Mouse (Mus musculus) heart, postnatal 25 days (tissue): ENCODE data around the gene Sdhb. TPM values are rescaled to one million over a fixed set of nuclear protein-coding genes. Genes with fewer than 3 reads are reported as not detected.
A peak's percentile ranks its signal among the peaks of the same experiment; 100 is the strongest.

Source experiments
- DNase-seq: peaks from one replicate; pipeline ENCODE4 v3.0.0; 2022; ENCODE audit warnings: low spot score
- intact Hi-C: fragments of 180-260 bp; cut with DNase I; formaldehyde crosslinking; loops from one replicate; pipeline ENCODE4 v1.15.1; 2025
- total RNA-seq, 2 experiments: library from RNA; stranded (reverse); gene quantifications; 2 replicates each; pipeline ENCODE4 v1.2.3; 2021

Sdhb gene
- total RNA-seq, 2 experiments from 2014 or later: 1,213 to 1,269 TPM

DNA sequence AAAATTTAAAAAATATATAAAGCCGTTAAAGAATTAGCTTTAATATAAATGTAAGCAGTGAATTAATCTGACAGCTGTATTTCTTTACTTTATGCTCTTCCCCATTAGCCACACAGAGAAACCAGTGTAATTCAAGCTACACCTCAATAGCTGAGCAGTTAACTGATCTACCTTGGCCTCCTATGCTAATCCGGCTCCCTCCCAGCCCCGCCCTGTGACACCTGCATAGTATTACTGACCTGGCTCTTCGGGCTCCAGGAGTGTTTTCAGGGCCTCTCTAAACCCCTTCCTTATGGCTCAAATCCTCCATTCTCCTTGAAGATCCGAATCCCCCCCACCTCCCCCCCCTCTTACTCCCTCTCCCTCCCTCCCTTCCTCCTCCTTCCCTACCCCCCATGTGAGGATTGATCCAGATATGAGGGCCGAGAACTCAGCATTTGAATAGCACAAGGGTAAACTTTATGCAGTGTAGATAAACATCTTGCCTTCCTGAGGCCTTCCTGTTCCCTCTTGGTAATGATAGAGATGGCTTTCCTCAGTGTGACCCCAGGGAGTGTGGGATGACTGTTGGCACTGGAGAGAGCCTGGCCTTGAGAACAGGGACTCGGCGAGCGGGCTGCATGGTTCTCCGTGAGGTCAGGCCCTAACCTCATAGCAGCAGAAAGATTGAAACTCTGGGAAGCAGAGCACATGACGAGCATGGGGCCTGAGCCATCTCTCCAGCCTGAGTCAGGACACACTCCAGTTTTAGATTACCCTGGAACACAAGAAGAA, 6.6 kb downstream of the Sdhb start:
- intact Hi-C loops: no loop called here
- DNase-seq: no peak

DNA sequence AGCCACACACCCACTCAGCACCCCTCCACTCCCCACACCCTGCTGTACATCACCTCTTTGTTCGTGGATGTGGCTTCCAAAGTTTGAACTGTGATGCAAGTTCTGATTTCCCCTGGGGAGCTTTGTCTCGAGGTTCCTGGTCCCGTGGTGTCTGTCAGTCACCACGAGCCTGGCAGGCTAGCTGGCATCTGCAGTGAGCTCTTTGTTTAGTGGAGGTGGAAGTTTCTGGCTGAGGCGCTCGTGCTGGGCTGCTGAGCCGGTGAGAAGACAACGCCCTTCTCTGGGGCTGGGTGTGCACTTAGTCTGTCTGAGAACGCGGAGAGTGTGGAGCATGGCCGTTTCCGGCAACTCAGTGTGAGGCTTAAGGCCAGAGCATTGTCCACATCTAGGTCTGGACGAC, 10.7 kb downstream of the Sdhb start:
- intact Hi-C loops: no loop called here
- no peak for DNase-seq

DNA sequence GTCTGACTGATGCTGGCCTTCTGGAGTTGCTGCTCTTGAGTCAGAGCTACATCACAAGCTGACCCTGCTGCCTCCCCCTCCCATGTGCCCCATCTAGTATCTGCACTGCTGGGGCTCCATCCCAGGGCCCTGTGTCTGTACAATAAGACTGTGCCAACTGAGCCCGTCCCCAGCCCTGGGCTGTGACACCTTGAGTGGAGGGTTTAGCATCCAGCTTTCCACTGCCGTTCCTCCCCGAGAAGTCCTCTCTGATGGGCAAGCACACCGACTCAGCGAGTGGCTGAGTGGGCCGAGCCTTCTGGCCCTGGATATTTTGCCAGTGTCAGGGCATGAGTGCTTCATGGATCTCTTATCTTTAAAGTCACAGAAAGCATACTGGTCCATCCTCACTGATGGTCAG, 13.4 kb downstream of the Sdhb start:
- intact Hi-C loops: no loop called here
- no peak for DNase-seq

- no peak for DNase-seq
- intact Hi-C loops: no loop called here
Measured at GRCm38 (mm10) chr4:140975356-140975755, 14.4 kb downstream of the Sdhb start.

GRCm38 (mm10) chr4:140977278-140977677, 16.3 kb downstream of the Sdhb start:
- no peak for DNase-seq
- intact Hi-C loops: no loop called here

GRCm38 (mm10) chr4:140977886-140978692, 17.1 kb downstream of the Sdhb start:
- no peak for DNase-seq
- intact Hi-C loops: no loop called here

GRCm38 (mm10) chr4:140981605-140982004, 20.6 kb downstream of the Sdhb start:
- intact Hi-C loops: loop anchor here (5.0 kb wide), 1 partner anchor 51 kb away; no protein-coding TSS in a partner anchor
- no peak for DNase-seq

DNA sequence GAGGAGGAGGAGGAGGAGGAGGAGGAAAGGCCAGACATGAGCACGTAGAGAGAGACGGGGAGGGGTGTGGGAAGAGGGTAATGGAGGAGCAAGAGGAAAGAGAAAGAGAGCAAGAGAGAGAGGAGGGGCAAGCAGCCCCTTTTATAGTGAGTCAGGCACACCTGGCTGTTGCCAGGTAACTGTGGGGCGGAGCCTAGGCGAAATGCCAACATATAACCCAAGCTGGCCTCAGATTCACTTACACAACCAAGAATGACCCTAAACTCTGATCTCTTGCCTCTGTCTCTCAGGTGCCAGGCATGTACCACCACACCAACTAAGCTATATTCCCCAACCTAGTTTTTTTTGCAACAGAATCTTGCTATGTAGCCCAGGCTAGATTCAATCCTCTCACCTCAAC, 21.8 kb downstream of the Sdhb start:
- DNase-seq: no peak
- intact Hi-C loops: loop anchor here (5.0 kb wide), 1 partner anchor 49 kb away; no protein-coding TSS in a partner anchor

- peak; percentile 56 for DNase-seq
- intact Hi-C loops: loop anchor here (5.0 kb wide), 1 partner anchor 49 kb away; no protein-coding TSS in a partner anchor
Measured at GRCm38 (mm10) chr4:140983442-140983841, 22.4 kb downstream of the Sdhb start.

- DNase-seq: no peak
- intact Hi-C loops: loop anchor here (5.0 kb wide), 1 partner anchor 48 kb away; no protein-coding TSS in a partner anchor
Measured at GRCm38 (mm10) chr4:140984544-140984943, 23.5 kb downstream of the Sdhb start.

DNA sequence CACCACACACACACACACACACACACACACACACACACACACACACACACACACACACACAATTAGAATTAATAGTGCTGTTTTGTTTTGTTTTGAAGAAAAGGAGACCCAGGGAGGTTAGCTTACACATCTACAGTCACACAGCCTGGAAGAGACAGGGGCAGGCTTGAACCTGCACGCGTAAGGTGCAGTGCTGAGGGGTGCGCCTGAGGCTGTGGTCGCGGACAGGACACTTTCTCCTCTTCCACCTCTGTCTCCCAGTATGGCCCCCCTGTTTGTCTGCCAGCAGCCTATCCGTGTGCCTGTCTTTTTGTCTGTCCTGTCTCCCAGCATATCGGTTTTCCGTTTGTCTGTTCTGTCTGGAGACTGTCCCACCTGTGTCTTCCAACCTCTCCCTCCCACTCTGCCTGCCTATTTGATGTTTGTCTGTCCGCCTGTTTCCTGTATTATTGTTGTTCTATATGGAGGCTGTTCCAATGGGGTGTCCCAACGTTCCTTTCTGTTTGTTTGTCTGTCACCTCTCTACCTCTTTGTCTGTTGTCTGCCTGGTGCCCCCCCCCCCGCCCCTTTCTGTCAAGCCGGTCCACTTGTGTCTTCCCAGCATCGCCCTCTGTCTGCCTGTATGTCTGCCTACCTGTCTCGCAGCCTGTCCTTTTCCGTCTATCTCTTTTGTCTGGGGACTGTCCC, 25.2 kb downstream of the Sdhb start:
- no peak for DNase-seq
- intact Hi-C loops: no loop called here

DNA sequence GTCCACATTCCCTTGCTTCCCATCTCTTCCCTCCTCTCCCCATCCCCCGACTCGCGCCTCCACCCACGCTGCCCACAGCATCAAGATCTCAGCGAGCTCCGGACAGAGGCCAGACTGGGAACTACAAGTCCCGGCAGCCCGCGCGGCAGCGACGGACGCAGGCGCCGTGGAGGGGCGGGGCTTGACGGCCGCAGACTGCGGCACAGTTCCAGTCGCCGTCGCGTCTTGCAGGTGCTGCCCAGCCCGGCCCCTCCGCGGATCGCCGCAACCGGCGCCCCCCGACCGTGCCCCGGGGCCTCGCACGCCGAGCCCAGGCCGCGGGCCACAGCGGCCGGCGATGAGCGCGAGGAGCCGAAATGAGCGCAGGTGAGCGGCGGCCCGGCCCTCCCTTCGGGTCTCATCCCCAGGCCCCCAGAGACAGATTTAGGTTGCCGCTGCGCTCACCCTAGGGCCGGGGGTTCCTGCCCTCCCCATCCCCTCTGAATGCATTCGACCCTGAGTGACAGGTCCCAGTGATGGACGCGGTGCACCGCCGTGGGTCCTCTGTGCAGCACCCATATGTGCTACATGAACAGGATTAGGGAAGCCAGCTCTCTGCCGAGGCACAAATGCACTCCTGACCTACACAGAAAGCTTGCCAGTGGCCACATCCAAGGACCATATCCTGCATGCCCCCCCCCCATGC, 25.9 kb downstream of the Sdhb start, which contains the start of gene Atp13a2:
Atp13a2 (plus strand) TSS at position 163 of the 685 bp plus-strand sequence.
- intact Hi-C loops: no loop called here
- DNase-seq: peak; percentile 78

DNA sequence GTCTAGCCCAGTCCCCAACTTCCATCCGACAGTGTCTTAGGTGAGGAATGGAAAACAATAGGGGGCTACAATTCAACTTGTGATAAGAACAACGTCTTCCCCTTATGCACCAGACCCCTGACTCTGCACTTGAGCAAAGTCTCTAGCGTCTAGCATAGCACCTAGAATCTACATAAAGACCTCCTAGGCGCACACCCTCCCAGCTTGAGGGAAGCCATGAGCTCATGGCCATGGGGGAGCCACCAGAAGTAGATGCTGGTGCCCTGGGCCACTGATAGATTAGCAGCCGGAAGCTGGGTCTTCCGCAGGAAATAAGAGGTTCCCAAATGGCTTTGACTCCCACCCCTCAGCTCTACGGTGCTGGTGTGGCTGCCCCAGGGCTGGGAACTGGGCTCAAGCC, 26.5 kb downstream of the Sdhb start:
- DNase-seq: no peak
- intact Hi-C loops: no loop called here

DNA sequence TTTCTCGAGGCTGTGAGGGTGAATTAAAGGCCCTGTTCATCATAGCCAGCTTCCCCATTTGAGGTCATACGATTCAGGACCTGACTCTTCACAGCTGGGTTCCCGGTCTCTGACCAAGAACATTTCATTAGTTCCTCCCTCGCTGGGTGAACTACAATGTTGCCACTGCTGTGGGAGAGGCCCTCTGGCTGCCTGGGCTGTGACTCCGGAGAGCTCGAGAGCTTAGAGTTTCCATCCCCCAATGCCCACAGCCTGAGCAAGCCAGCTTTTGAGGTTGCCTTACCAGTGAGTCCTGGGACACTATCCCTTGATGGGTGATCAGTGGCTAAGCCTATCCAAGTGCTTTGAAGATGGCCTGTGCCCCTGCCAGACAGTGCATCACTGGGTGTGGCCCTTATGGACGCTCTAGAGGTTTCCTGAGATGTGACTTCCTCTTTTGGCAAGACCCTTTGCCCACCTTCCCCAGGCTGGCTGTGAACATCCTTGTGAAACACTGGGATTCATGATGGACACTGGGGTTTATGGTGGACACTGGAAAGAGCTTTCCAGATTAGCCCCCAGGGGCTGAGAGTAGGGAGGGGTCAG, 27.8 kb downstream of the Sdhb start:
- intact Hi-C loops: no loop called here
- no peak for DNase-seq

- intact Hi-C loops: no loop called here
- DNase-seq: no peak
Measured at GRCm38 (mm10) chr4:140989447-140989846, 28.4 kb downstream of the Sdhb start.

DNA sequence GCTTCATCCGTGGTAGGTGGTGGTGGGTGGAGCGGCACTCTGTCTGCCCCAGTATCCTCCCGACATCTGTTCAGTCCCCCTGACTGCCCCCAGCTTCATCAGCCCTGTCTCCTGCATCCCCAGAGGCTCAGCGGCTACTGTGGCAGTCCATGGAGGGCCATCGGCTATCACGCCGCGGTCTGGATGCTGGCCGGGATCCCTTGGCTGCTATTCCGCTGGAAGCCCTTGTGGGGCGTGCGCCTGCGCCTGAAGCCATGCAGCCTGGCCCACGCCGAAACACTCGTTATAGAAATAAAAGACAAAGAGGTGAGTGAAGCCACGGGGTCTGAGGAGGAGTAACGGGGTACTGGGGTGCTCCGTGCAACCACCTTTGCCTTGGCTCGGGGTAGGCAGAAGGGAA, 31.2 kb downstream of the Sdhb start:
- DNase-seq: no peak
- intact Hi-C loops: no loop called here

- intact Hi-C loops: no loop called here
- no peak for DNase-seq
Measured at GRCm38 (mm10) chr4:140993846-140994245, 32.8 kb downstream of the Sdhb start.

GRCm38 (mm10) chr4:140995811-140996210, 34.8 kb downstream of the Sdhb start:
- no peak for DNase-seq
- intact Hi-C loops: no loop called here

- no peak for DNase-seq
- intact Hi-C loops: no loop called here
Measured at GRCm38 (mm10) chr4:140996812-140997211, 35.8 kb downstream of the Sdhb start.
